Mouse (Mus musculus): ENCODE measurements at regions not wholly inside any gene's neighbourhood (a gene's known extent, or its start where the extent isn't known, plus 50 kb on each side); places are given as distances from the start of the nearest gene placed in this dataset.

DNA sequence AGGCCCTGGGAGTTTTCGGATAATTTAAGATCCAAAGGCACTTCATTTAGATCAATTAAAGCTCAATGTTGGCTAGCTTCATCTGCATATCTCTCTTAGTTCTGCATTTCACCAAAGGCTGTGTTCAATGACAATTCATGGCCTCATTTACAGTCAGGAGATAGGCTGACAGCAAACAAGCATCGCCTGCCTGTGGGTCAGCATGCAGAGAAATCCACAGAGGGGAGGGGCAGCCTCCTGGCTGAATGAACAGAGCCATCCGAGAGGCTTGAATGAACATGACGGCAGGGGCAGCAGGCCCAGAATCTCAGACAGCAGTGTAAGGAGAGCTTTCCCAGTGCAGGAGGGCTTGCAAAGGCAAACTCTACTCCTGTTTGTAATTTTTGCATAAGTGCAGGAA lies 74.1 kb upstream of the Prkg2 start:
- Histone ChIP-seq H3K4me1 (ENCODE audit: control insufficient read depth, insufficient read depth, low read length) (no peaks in the 10 kb centered on the region), H3K27ac (ENCODE audit: low read depth, low read length) (no peak overlapping the region), H3K4me3 (ENCODE audit: low read depth, low read length) (no peak overlapping the region), H3K36me3 (ENCODE audit: control insufficient read depth, insufficient read depth, low read length) (no peaks in the 10 kb centered on the region), H3K4me2 (ENCODE audit: low read depth) (no peak overlapping the region), H3K27me3 (ENCODE audit: control insufficient read depth, insufficient read depth, low read length) (no peaks in the 10 kb centered on the region), H3K9ac (ENCODE audit: low read length) (no peak overlapping the region), H3K9me3 (ENCODE audit: control insufficient read depth, low read length) (no peaks in the 10 kb centered on the region)
- WGBS = 45% methylated on average over 4 of the region's 4 CpGs
- ATAC-seq (ENCODE audit: insufficient read depth, low FRiP score, low TSS enrichment) (no peak), DNase-seq (ENCODE audit: low spot score) (peak; percentile 15)

DNA sequence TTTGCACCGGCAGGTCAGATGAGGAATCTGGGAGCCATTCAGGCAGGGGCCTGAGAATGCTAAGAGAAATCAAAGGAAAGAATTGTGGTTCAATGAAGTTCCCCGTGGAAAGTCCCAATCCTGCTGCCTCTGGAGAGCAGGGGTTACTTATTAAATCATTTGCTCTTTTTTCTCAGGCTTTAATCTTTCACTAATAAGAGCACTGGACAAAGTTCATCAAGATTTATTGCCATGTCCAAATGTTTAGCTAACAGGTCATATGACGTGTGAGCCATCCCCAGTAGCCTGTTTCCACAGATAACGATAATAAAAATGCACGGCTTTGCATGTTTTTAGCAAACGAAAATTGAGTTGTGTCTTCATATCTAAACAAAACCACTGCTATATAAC lies 62.6 kb upstream of the Prkg2 start:
- Histone ChIP-seq H3K36me3 (ENCODE audit: control insufficient read depth, insufficient read depth, low read length) (no peaks in the 10 kb centered on the region), H3K4me3 (ENCODE audit: low read depth, low read length) (no peak overlapping the region), H3K27ac (ENCODE audit: low read depth, low read length) (no peak overlapping the region), H3K4me2 (ENCODE audit: low read depth) (no peak overlapping the region), H3K4me1 (ENCODE audit: control insufficient read depth, insufficient read depth, low read length) (no peaks in the 10 kb centered on the region), H3K9me3 (ENCODE audit: control insufficient read depth, low read length) (no peaks in the 10 kb centered on the region), H3K9ac (ENCODE audit: low read length) (no peak overlapping the region), H3K27me3 (ENCODE audit: control insufficient read depth, insufficient read depth, low read length) (no peaks in the 10 kb centered on the region)
- no peak for DNase-seq (ENCODE audit: low spot score)
- 89% methylated on average over 6 of the region's 6 CpGs for WGBS
- ATAC-seq (ENCODE audit: insufficient read depth, low FRiP score, low TSS enrichment) = no peak

DNA sequence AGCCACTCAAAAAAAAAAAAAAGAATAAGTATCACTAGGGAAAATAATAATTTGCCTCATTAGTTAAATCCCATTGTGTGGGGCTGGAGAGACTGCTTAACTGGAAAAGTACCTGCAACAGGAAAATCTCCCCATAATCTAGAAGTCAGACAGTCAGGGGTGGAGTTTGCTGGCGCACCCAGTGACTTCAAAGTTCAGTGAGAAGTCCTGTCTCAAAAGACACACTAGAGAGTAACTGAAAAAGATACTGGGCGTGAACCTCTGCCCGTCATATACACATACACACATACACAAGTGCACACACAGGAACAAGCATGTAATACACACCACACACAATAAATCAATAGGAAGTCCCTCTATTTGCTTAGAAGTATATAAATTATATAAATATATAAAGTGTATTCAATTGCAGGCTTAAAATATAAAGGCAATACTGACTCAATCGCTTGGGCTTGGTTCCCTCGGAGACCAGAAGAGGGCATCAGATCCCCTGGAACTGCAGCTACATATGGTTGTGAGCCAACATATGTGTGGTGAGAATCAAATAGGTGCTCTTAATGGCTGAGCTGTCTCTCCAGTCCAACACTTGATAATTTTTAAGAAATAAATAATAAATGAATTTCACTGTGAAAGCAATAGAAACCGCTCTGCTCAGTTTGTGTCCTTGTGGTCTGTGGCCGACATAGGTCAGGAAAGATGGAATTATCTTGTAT lies 62.0 kb upstream of the Prkg2 start:
- WGBS = 94% methylated on average over 7 of the region's 7 CpGs
- no peaks in the 10 kb centered on the region for H3K36me3 ChIP-seq (ENCODE audit: control insufficient read depth, insufficient read depth, low read length)
- no peaks in the 10 kb centered on the region for H3K9me3 ChIP-seq (ENCODE audit: control insufficient read depth, low read length)
- no peaks in the 10 kb centered on the region for H3K4me1 ChIP-seq (ENCODE audit: control insufficient read depth, insufficient read depth, low read length)
- DNase-seq (ENCODE audit: low spot score) = no peak
- H3K4me2 ChIP-seq (ENCODE audit: low read depth) = no peak overlapping the region
- ATAC-seq (ENCODE audit: insufficient read depth, low FRiP score, low TSS enrichment) = no peak
- H3K4me3 ChIP-seq (ENCODE audit: low read depth, low read length) = no peak overlapping the region
- H3K27ac ChIP-seq (ENCODE audit: low read depth, low read length) = no peak overlapping the region
- H3K9ac ChIP-seq (ENCODE audit: low read length) = no peak overlapping the region
- no peaks in the 10 kb centered on the region for H3K27me3 ChIP-seq (ENCODE audit: control insufficient read depth, insufficient read depth, low read length)

Measured in neural tube, embryonic 11.5 days (tissue).